In genomic region chr1:132231470-132232274, GRCm38 (mm10) we compare ENCODE assay signal across 26 mouse cellular contexts. TPM values are rescaled to one million over a fixed set of nuclear protein-coding genes. Genes with fewer than 3 reads are reported as not detected.
DNase-seq lines count a peak whose midpoint lies in the region; ATAC-seq and TF ChIP-seq lines count a peak whose summit lies in the region.
"Had no signal": no experiment of that assay in that cellular context is flagged by ENCODE, and none has a peak within 500 bp of the region (broad histone marks: within the 10 kb centered on the region; RNA-seq: fewer than 3 reads in every experiment).

No protein-coding gene starts in this region.

- no peak for TF ChIP-seq CTCF in midbrain, postnatal 0 days (IDR thresholded peaks at IDR 0.05)

- H3K27me3 ChIP-seq in forebrain, embryonic 13.5 days = no peaks in the 10 kb centered on the region
- peaks cover 12% of the 10 kb centered on the region; the same call in 1 of the 2 replicates for H3K27me3 ChIP-seq in forebrain, embryonic 12.5 days
- peaks cover 44% of the 10 kb centered on the region for H3K27me3 ChIP-seq in midbrain, embryonic 10.5 days (ENCODE audit: low read depth, poor library complexity, severe bottlenecking)
- no peaks in the 10 kb centered on the region for H3K27me3 ChIP-seq in midbrain, postnatal 0 days (ENCODE audit: insufficient read depth, low read length)
- no peaks in the 10 kb centered on the region; the same call in 1 of the 2 replicates for H3K27me3 ChIP-seq in midbrain, embryonic 11.5 days (ENCODE audit: control insufficient read depth, insufficient read depth, low read length)
- H3K27me3 ChIP-seq in neural tube, embryonic 15.5 days (replicated peaks) = no peaks in the 10 kb centered on the region

- H3K36me3 ChIP-seq in forebrain, embryonic 13.5 days (ENCODE audit: poor library complexity, severe bottlenecking) = no peaks in the 10 kb centered on the region; the same call in 1 of the 2 replicates
- no peaks in the 10 kb centered on the region for H3K36me3 ChIP-seq in forebrain, embryonic 12.5 days (replicated peaks)
- H3K36me3 ChIP-seq in midbrain, embryonic 10.5 days = no peaks in the 10 kb centered on the region
- no peaks in the 10 kb centered on the region; the same call in 1 of the 2 replicates for H3K36me3 ChIP-seq in midbrain, postnatal 0 days (ENCODE audit: insufficient read depth, low read length)
- no peaks in the 10 kb centered on the region for H3K36me3 ChIP-seq in midbrain, embryonic 11.5 days (ENCODE audit: control insufficient read depth, insufficient read depth, low read length)
- no peaks in the 10 kb centered on the region for H3K36me3 ChIP-seq in neural tube, embryonic 15.5 days
- H3K36me3 ChIP-seq: G1E had no signal

- no peak overlapping the region for H3K4me2 ChIP-seq in forebrain, embryonic 13.5 days
- H3K4me2 ChIP-seq in forebrain, embryonic 12.5 days = no peak overlapping the region
- no peak overlapping the region for H3K4me2 ChIP-seq in midbrain, postnatal 0 days (ENCODE audit: low read depth, low read length, poor library complexity, severe bottlenecking)
- no peak overlapping the region for H3K4me2 ChIP-seq in midbrain, embryonic 11.5 days
- H3K4me2 ChIP-seq in neural tube, embryonic 15.5 days = no peak overlapping the region

- H3K9me3 ChIP-seq in forebrain, embryonic 13.5 days (replicated peaks) = no peaks in the 10 kb centered on the region
- H3K9me3 ChIP-seq in forebrain, embryonic 12.5 days = no peaks in the 10 kb centered on the region
- no peaks in the 10 kb centered on the region for H3K9me3 ChIP-seq in midbrain, embryonic 10.5 days (replicated peaks)
- H3K9me3 ChIP-seq in midbrain, postnatal 0 days (ENCODE audit: low read length) = no peaks in the 10 kb centered on the region
- no peaks in the 10 kb centered on the region for H3K9me3 ChIP-seq in midbrain, embryonic 11.5 days (ENCODE audit: control insufficient read depth, low read length)
- no peaks in the 10 kb centered on the region for H3K9me3 ChIP-seq in neural tube, embryonic 15.5 days (replicated peaks)
- H3K9me3 ChIP-seq: G1E had no signal

- no peak overlapping the region for H3K4me3 ChIP-seq in forebrain, embryonic 13.5 days
- H3K4me3 ChIP-seq in forebrain, embryonic 12.5 days (replicated peaks) = no peak overlapping the region
- H3K4me3 ChIP-seq in midbrain, embryonic 10.5 days = no peak overlapping the region
- no peak overlapping the region for H3K4me3 ChIP-seq in midbrain, postnatal 0 days (ENCODE audit: low read depth, low read length)
- H3K4me3 ChIP-seq in midbrain, embryonic 11.5 days (ENCODE audit: low read depth, low read length) = no peak overlapping the region
- no peak overlapping the region for H3K4me3 ChIP-seq in neural tube, embryonic 15.5 days (replicated peaks)

- H3K9ac ChIP-seq in forebrain, embryonic 13.5 days = 0 out of 2 replicates have a peak overlapping the region, but pooled peaks have one; percentile 1
- H3K9ac ChIP-seq in forebrain, embryonic 12.5 days = no peak overlapping the region
- H3K9ac ChIP-seq in midbrain, postnatal 0 days (replicated peaks; ENCODE audit: low read length, poor library complexity, severe bottlenecking) = no peak overlapping the region
- H3K9ac ChIP-seq in midbrain, embryonic 11.5 days (ENCODE audit: low read length) = peak overlapping the region; percentile 27; the same call in 1 of the 2 replicates
- no peak overlapping the region for H3K9ac ChIP-seq in neural tube, embryonic 15.5 days (replicated peaks)

- 0 out of 2 replicates have a peak, but pooled peaks have one; percentile 33 for ATAC-seq in forebrain, embryonic 13.5 days
- no peak for ATAC-seq in forebrain, embryonic 12.5 days (ENCODE audit: low FRiP score)
- no peak for ATAC-seq in midbrain, postnatal 0 days (ENCODE audit: low FRiP score)
- ATAC-seq in midbrain, embryonic 11.5 days (ENCODE audit: low FRiP score) = no peak
- no peak for ATAC-seq in neural tube, embryonic 15.5 days (ENCODE audit: low FRiP score)
- ATAC-seq: activated CD4-positive, CD25-positive, alpha-beta regulatory T cell, adult 4 months; lung, postnatal 0 days had no signal

- 0 out of 2 replicates have a peak, but pooled peaks cover 8% of the 10 kb centered on the region for H3K4me1 ChIP-seq in forebrain, embryonic 13.5 days
- H3K4me1 ChIP-seq in forebrain, embryonic 12.5 days = peaks cover 6% of the 10 kb centered on the region; the same call in 1 of the 2 replicates
- H3K4me1 ChIP-seq in midbrain, embryonic 10.5 days = peaks cover 7% of the 10 kb centered on the region
- no peaks in the 10 kb centered on the region for H3K4me1 ChIP-seq in midbrain, postnatal 0 days (ENCODE audit: insufficient read depth, low read length)
- H3K4me1 ChIP-seq in midbrain, embryonic 11.5 days (ENCODE audit: control insufficient read depth, insufficient read depth, low read length) = peaks cover 2% of the 10 kb centered on the region; the same call in 1 of the 2 replicates
- peaks cover 13% of the 10 kb centered on the region for H3K4me1 ChIP-seq in neural tube, embryonic 15.5 days

- WGBS in forebrain, embryonic 13.5 days = 33% methylated on average over 7 of the region's 7 CpGs
- 31% methylated on average over 7 of the region's 7 CpGs for WGBS in forebrain, embryonic 12.5 days
- WGBS in midbrain, embryonic 10.5 days = 28% methylated on average over 7 of the region's 7 CpGs
- 28% methylated on average over 7 of the region's 7 CpGs for WGBS in midbrain, postnatal 0 days
- WGBS in midbrain, embryonic 11.5 days = 27% methylated on average over 7 of the region's 7 CpGs
- WGBS in neural tube, embryonic 15.5 days = 25% methylated on average over 7 of the region's 7 CpGs

- H3K27ac ChIP-seq in forebrain, embryonic 13.5 days = 0 out of 2 replicates have a peak overlapping the region, but pooled peaks have one; percentile 55
- no peak overlapping the region; the same call in 1 of the 2 replicates for H3K27ac ChIP-seq in forebrain, embryonic 12.5 days
- peak overlapping the region; percentile 58 for H3K27ac ChIP-seq in midbrain, embryonic 10.5 days (replicated peaks)
- no peak overlapping the region for H3K27ac ChIP-seq in midbrain, postnatal 0 days (ENCODE audit: low read depth, low read length)
- no peak overlapping the region for H3K27ac ChIP-seq in midbrain, embryonic 11.5 days (ENCODE audit: low read depth, low read length)
- H3K27ac ChIP-seq in neural tube, embryonic 15.5 days (replicated peaks) = peak overlapping the region; percentile 60

- no peak for DNase-seq in midbrain, embryonic 10.5 days (ENCODE audit: low spot score)
- DNase-seq in midbrain, postnatal 0 days (ENCODE audit: low spot score) = no peak
- DNase-seq in midbrain, embryonic 11.5 days (ENCODE audit: low spot score, missing footprints) = no peak
- DNase-seq in kidney, adult 18-20 months = no peak
- no peak for DNase-seq in testis, postnatal 10 days (ENCODE audit: low spot score)
- DNase-seq: adrenal gland, postnatal 14 days; cerebellum, adult 2 months; cerebellum, postnatal 36 days; gastrocnemius, postnatal 25 days; kidney, postnatal 36 days; liver; right cerebral cortex, postnatal 25 days had no signal

RNA-seq across cellular contexts. Expression of gene Gm10188, which starts 2.1 kb away (rescaled TPM):
- polyA plus RNA-seq in forebrain, embryonic 13.5 days (2015; fragmentation: Nextera tagmentation; extraction: Ambion mirVana) = 1.0 and 1.1 TPM in 2 replicates
- polyA plus RNA-seq in forebrain, embryonic 12.5 days (2016; fragmentation: Nextera tagmentation; extraction: Ambion mirVana) = 0.38 and 0.59 TPM in 2 replicates
- 0.23 and 0.46 TPM in 2 replicates for polyA plus RNA-seq in midbrain, embryonic 10.5 days (2016; fragmentation: Nextera tagmentation; extraction: Ambion mirVana)
- not detected in 2 replicates for total RNA-seq in midbrain, postnatal 0 days (2014; rRNA removed)
- polyA plus RNA-seq in midbrain, postnatal 0 days (2015; fragmentation: Nextera tagmentation; extraction: Ambion mirVana) = 0.22 TPM in 1 of 2 replicates, not detected in the other
- 0.55 and 0.66 TPM in 2 replicates for polyA plus RNA-seq in midbrain, embryonic 11.5 days (2014; fragmentation: Nextera tagmentation; extraction: Ambion mirVana)
- polyA plus RNA-seq in neural tube, embryonic 15.5 days (2015; fragmentation: Nextera tagmentation; extraction: Ambion mirVana) = 0.50 and 0.59 TPM in 2 replicates
- total RNA-seq: adrenal gland, postnatal 14 days; G1E; gastrocnemius, postnatal 25 days; left cerebral cortex, adult 18-20 months; left cerebral cortex, postnatal 36 days; neutrophil, adult 5-6 weeks had no signal
- polyA plus RNA-seq: activated CD4-positive, CD25-positive, alpha-beta regulatory T cell, adult 4 months; cerebellum, adult 2 months; frontal cortex, adult 2 months; G1E; heart, postnatal 0 days; kidney, embryonic 14.5 days; liver, embryonic 16.5 days; lung, postnatal 0 days; stomach, embryonic 16.5 days had no signal

RNA-seq across cellular contexts. Expression of gene AC124108.1, which starts 40.4 kb away (rescaled TPM):
- 3.4 and 3.9 TPM in 2 replicates for polyA plus RNA-seq in forebrain, embryonic 13.5 days (2015; fragmentation: Nextera tagmentation; extraction: Ambion mirVana)
- polyA plus RNA-seq in forebrain, embryonic 12.5 days (2016; fragmentation: Nextera tagmentation; extraction: Ambion mirVana) = 5.0 and 5.7 TPM in 2 replicates
- 2.3 and 4.0 TPM in 2 replicates for polyA plus RNA-seq in midbrain, embryonic 10.5 days (2016; fragmentation: Nextera tagmentation; extraction: Ambion mirVana)
- total RNA-seq in midbrain, postnatal 0 days (2014; rRNA removed) = 3.9 and 6.9 TPM in 2 replicates
- 0.50 and 0.54 TPM in 2 replicates for polyA plus RNA-seq in midbrain, postnatal 0 days (2015; fragmentation: Nextera tagmentation; extraction: Ambion mirVana)
- 5.0 and 5.2 TPM in 2 replicates for polyA plus RNA-seq in midbrain, embryonic 11.5 days (2014; fragmentation: Nextera tagmentation; extraction: Ambion mirVana)
- 1.4 and 1.6 TPM in 2 replicates for polyA plus RNA-seq in neural tube, embryonic 15.5 days (2015; fragmentation: Nextera tagmentation; extraction: Ambion mirVana)
- total RNA-seq: gastrocnemius, postnatal 25 days; neutrophil, adult 5-6 weeks had no signal
- polyA plus RNA-seq: activated CD4-positive, CD25-positive, alpha-beta regulatory T cell, adult 4 months; G1E; heart, postnatal 0 days; liver, embryonic 16.5 days; lung, postnatal 0 days had no signal

RNA-seq across cellular contexts. Expression of gene Lemd1, which starts 40.4 kb away (rescaled TPM):
- polyA plus RNA-seq in forebrain, embryonic 13.5 days (2015; fragmentation: Nextera tagmentation; extraction: Ambion mirVana) = 14.3 and 17.0 TPM in 2 replicates
- 12.3 and 14.7 TPM in 2 replicates for polyA plus RNA-seq in forebrain, embryonic 12.5 days (2016; fragmentation: Nextera tagmentation; extraction: Ambion mirVana)
- 6.2 and 8.4 TPM in 2 replicates for polyA plus RNA-seq in midbrain, embryonic 10.5 days (2016; fragmentation: Nextera tagmentation; extraction: Ambion mirVana)
- 9.3 and 12.6 TPM in 2 replicates for total RNA-seq in midbrain, postnatal 0 days (2014; rRNA removed)
- 11.3 and 12.6 TPM in 2 replicates for polyA plus RNA-seq in midbrain, postnatal 0 days (2015; fragmentation: Nextera tagmentation; extraction: Ambion mirVana)
- polyA plus RNA-seq in midbrain, embryonic 11.5 days (2014; fragmentation: Nextera tagmentation; extraction: Ambion mirVana) = 10.7 and 12.9 TPM in 2 replicates
- polyA plus RNA-seq in neural tube, embryonic 15.5 days (2015; fragmentation: Nextera tagmentation; extraction: Ambion mirVana) = 16.9 and 17.6 TPM in 2 replicates
- total RNA-seq: adrenal gland, postnatal 14 days; gastrocnemius, postnatal 25 days; neutrophil, adult 5-6 weeks had no signal
- polyA plus RNA-seq: activated CD4-positive, CD25-positive, alpha-beta regulatory T cell, adult 4 months; G1E; heart, postnatal 0 days; liver, embryonic 16.5 days; lung, postnatal 0 days had no signal

Comparison
In these comparisons a context has a peak if more than half of its experiments do, and no peak if none do; other contexts are left out.
1. H3K27ac ChIP-seq: peak in forebrain, embryonic 13.5 days (single experiment), midbrain, embryonic 10.5 days (single experiment) and neural tube, embryonic 15.5 days (single experiment); none in forebrain, embryonic 12.5 days (single experiment), midbrain, postnatal 0 days (single experiment) and midbrain, embryonic 11.5 days (single experiment).
2. H3K9ac ChIP-seq: peak in forebrain, embryonic 13.5 days (single experiment) and midbrain, embryonic 11.5 days (single experiment); none in forebrain, embryonic 12.5 days (single experiment), midbrain, postnatal 0 days (single experiment) and neural tube, embryonic 15.5 days (single experiment).